Mouse (Mus musculus) liver, embryonic 13.5 days (tissue): ENCODE data around the gene Olfr95. TPM values are rescaled to one million over a fixed set of nuclear protein-coding genes. Genes with fewer than 3 reads are reported as not detected.

Experiments used
- ATAC-seq: fragments of 200-750 bp; cut with Nextera tagmentation; 2 replicates; pipeline ENCODE4 v1.8.0; 2017; ENCODE audit warnings: low read depth, mild to moderate bottlenecking, moderate number of reproducible peaks, moderate library complexity
- DNase-seq: peaks from one replicate; pipeline ENCODE4 v3.0.0; 2022
- H3K27ac ChIP-seq: fragments of 300-500 bp; sonication (generic); 2 replicates; pipeline ENCODE4 v1.5.1; 2015; ENCODE audit warnings: moderate library complexity, mild to moderate bottlenecking, inconsistent platforms
- H3K27me3 ChIP-seq: fragments of 300-500 bp; sonication (generic); 2 replicates; pipeline ENCODE4 v1.6.1; 2015; ENCODE audit warnings: mild to moderate bottlenecking, inconsistent platforms
- H3K36me3 ChIP-seq: fragments of 300-500 bp; sonication (generic); 2 replicates; pipeline ENCODE4 v1.6.1; 2015; ENCODE audit warnings: mild to moderate bottlenecking, inconsistent platforms
- H3K4me1 ChIP-seq: fragments of 300-500 bp; sonication (generic); replicated peaks from 2 replicates; pipeline ENCODE4 v1.6.1; 2015; ENCODE audit warnings: inconsistent platforms
- H3K4me2 ChIP-seq: fragments of 300-500 bp; sonication (generic); 2 replicates; pipeline ENCODE4 v1.6.1; 2015; ENCODE audit warnings: inconsistent platforms, mild to moderate bottlenecking, moderate library complexity
- H3K4me3 ChIP-seq: fragments of 300-500 bp; sonication (generic); replicated peaks from 2 replicates; pipeline ENCODE4 v1.5.1; 2015; ENCODE audit warnings: mild to moderate bottlenecking, inconsistent platforms
- H3K9ac ChIP-seq: fragments of 300-500 bp; sonication (generic); 2 replicates; pipeline ENCODE4 v1.6.1; 2015; ENCODE audit warnings: mild to moderate bottlenecking, inconsistent platforms
- H3K9me3 ChIP-seq: fragments of 300-500 bp; sonication (generic); replicated peaks from 2 replicates; pipeline ENCODE4 v1.6.1; 2016; ENCODE audit warnings: inconsistent platforms
- WGBS: fragments of 180-500 bp; shearing (Covaris S2); methylation state at CpG from one replicate; pipeline ENCODE4 v1.1.7; 2015; ENCODE audit not compliant: insufficient replicate concordance; 5-methylcytosine and 5-hydroxymethylcytosine counted together
- polyA plus RNA-seq: library from polyadenylated mRNA; unstranded; fragments of >200 nt; fragmentation: Nextera tagmentation; extraction: Ambion mirVana; gene quantifications from 2 replicates; pipeline ENCODE4 v1.2.1, GENCODE M21; 2015

The Olfr95 gene
- polyA plus RNA-seq, 1 experiment from 2014 or later: not detected

DNA sequence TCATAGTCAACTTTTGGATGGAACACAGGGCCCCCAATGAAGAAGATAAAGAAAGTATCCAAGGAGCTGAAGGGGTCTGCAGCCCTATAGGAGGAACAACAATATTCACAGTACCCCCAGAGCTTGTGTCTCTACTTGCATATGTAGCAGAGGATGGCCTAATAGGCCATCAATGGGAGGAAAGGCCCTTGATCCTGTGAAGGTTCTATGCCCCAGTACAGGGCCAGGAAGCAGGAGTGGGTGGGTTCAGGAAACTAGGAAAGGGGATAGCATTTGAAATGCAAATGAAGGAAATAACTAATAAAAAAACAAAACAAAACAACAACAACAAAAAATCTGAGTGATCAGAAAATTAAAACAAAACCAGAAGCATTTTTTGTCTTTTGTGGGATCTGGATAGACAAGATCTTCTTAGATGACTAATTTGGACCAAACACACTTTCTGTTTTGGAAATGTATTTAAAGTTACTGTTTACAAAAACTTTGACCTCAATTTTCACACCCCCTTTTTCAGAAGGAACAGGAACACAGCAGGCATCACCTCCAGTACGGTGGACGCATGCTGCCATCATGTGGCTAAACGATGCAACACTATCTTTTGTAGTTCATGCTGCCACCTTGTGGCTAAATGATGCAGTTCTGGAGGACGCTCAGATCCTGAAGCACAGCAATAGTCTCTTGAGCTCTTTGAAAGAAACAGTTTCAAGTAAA lies 9.6 kb downstream of the Olfr95 start:
- Histone ChIP-seq H3K27me3 (peaks cover 7% of the 10 kb centered on the region), H3K36me3 (no peaks in the 10 kb centered on the region), H3K4me3 (no peak overlapping the region), H3K4me1 (no peaks in the 10 kb centered on the region), H3K27ac (no peak overlapping the region), H3K9me3 (no peaks in the 10 kb centered on the region), H3K4me2 (no peak overlapping the region), H3K9ac (no peak overlapping the region)
- under 1% methylated on average over 4 of the region's 4 CpGs for WGBS
- ATAC-seq (no peak), DNase-seq (peak; percentile 33)

DNA sequence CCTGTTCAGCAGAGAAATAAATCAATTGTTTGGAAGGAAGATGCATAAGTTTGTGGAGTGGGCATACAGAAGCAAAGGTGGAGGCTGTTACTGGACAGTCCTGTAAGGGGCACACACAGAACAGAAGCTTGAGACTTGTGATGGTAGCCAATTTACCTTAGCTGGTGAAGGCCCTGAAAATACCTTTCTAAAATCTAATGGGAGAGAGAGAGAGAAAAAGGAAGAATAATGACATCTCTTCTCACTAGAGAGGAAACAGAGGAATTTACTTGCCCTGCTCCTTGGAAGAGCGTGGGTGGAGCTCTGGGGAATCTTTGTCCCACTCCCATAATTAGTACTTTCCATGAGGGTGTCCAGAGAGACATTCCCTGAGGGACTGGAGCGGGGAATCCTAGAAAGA lies 12.0 kb downstream of the Olfr95 start, which contains the start of gene Olfr94:
Gene Olfr94, minus strand, starts transcription at position 101 of the 400 bp plus-strand sequence.
- Histone ChIP-seq H3K27ac (no peak within 1 kb of the TSS), H3K27me3 (peaks cover 32% of the 10 kb centered on the region), H3K9ac (no peak within 1 kb of the TSS), H3K36me3 (no peaks in the 10 kb centered on the region), H3K4me2 (no peak within 1 kb of the TSS), H3K4me1 (no peaks in the 10 kb centered on the region), H3K4me3 (no peak within 1 kb of the TSS), H3K9me3 (no peaks in the 10 kb centered on the region)
- ATAC-seq: no peak
- DNase-seq: no peak
- WGBS: 59% methylated on average over 2 of the region's 2 CpGs

DNA sequence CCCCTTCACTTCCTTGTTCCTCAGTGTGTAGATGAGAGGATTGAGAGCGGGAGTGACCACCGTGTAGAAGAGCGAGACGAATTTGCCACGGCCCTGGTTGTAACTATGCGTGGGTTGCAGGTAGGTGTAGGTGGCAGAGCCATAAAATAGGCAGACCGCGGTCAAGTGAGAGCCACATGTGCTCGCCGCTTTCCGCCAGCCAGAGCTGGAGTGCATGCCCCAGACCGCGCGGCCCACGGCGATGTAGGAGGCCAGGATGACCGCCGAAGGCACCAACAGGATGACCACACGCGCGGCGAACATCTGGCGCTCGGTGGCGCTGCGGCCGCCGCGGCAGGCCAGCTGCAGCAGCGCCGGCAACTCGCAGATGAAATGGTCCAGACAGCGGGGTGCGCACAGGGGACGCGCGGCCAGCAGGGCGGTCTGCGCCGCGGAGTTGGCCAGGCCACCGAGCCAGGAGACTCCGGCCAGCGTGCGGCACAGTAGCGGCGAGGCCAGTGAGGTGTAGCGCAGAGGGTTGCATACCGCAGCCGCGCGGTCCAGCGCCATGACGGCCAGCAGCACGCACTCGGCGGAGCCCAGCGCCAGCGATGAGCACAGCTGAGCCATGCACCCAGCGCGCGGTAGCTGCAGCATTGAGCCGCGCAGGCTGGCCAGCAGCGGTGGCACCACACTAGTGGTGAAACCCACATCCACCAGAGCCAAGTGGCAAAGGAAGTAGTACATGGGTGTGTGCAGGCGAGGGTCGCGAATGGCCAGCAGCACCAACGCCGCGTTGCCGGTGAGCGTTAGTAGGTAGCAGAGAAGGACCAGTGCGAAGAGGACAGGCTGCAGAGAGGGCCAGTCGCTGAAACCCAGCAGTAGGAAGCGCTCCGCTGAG lies 15.8 kb downstream of the Olfr95 start:
- 2% methylated on average over 77 of the region's 77 CpGs for WGBS
- DNase-seq (no peak), ATAC-seq (peak; percentile 45)
- Histone ChIP-seq H3K27ac (no peak overlapping the region), H3K4me3 (peak overlapping the region; percentile 37), H3K9me3 (no peaks in the 10 kb centered on the region), H3K4me1 (no peaks in the 10 kb centered on the region), H3K9ac (no peak overlapping the region), H3K36me3 (no peaks in the 10 kb centered on the region), H3K27me3 (peaks cover 40% of the 10 kb centered on the region), H3K4me2 (peak overlapping the region; percentile 52)

DNA sequence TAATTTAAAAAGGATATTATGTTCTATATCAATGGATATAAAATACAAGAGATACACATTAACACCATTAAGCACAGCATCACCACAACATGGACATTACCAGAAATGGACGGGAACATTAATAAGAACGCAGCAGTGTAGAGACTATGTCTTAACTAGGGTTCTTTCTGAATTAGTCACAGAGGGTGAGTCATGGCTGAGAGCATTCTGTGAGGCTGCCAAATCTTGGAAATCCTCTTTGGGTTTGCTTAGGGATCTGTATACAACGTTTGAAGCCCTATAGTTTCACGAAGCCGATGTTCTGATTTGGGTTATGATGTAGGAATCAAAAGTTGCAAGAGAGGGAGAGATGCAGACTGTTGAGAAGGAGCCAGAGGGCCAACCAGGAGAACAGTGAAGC lies 18.1 kb downstream of the Olfr95 start:
- WGBS: 66% methylated on average over 5 of the region's 5 CpGs
- Histone ChIP-seq H3K9ac (no peak overlapping the region), H3K4me3 (no peak overlapping the region), H3K4me2 (no peak overlapping the region), H3K36me3 (no peaks in the 10 kb centered on the region), H3K27me3 (peaks cover 40% of the 10 kb centered on the region), H3K27ac (no peak overlapping the region), H3K9me3 (no peaks in the 10 kb centered on the region), H3K4me1 (no peaks in the 10 kb centered on the region)
- DNase-seq (no peak), ATAC-seq (no peak)

DNA sequence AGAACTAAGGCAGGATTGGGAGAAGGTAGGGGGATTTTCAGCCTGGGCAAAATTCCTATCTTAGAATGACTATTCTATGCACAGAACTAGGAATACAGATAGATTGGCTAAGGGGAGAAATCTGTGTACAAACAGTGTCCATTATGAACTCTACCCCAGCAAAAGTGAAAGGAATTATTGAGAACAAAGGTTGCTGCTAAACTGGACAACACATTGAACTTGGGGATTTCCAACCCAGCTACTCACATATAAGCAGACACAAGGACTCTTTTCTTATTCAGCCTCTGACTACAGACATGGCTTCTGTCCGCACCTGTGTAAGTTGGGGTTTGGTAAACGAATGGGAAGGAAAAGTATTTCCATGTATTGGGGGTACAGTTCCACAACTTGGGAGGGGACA lies 19.3 kb downstream of the Olfr95 start, which contains the start of gene Ubd:
Gene Ubd, plus strand, starts transcription at position 237 of the 400 bp plus-strand sequence.
- Histone ChIP-seq H3K4me1 (no peaks in the 10 kb centered on the region), H3K27ac (no peak within 1 kb of the TSS), H3K9me3 (no peaks in the 10 kb centered on the region), H3K27me3 (peaks cover 39% of the 10 kb centered on the region), H3K36me3 (no peaks in the 10 kb centered on the region), H3K9ac (no peak within 1 kb of the TSS), H3K4me2 (no peak within 1 kb of the TSS), H3K4me3 (no peak within 1 kb of the TSS)
- WGBS: 69% methylated on average over 2 of the region's 2 CpGs
- ATAC-seq: no peak
- no peak for DNase-seq

DNA sequence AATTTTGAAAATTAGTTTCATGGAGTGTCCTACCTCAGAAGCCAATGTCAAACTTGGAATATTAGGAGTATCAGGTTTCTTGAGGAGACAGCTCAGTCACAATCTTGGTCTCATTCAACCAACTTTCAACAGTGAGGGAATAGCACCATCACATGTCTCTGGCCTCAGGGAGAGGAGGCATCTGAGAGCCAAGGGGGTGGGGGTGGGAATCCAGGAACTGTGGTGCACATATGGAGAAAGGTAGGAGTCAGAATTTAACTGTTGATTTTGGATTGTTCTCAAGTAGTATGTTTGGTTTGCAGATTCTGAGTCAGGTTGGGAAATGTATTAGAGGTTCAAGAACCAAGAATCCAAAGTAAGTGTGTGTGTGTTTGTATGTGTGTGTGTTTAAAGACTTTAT lies 19.9 kb downstream of the Olfr95 start:
- H3K9me3 ChIP-seq: no peaks in the 10 kb centered on the region
- H3K4me1 ChIP-seq: no peaks in the 10 kb centered on the region
- H3K27ac ChIP-seq: no peak overlapping the region
- H3K27me3 ChIP-seq: peaks cover 33% of the 10 kb centered on the region
- ATAC-seq (no peak), DNase-seq (no peak)
- no peak overlapping the region for H3K4me2 ChIP-seq
- no peaks in the 10 kb centered on the region for H3K36me3 ChIP-seq
- H3K9ac ChIP-seq: no peak overlapping the region
- no peak overlapping the region for H3K4me3 ChIP-seq

DNA sequence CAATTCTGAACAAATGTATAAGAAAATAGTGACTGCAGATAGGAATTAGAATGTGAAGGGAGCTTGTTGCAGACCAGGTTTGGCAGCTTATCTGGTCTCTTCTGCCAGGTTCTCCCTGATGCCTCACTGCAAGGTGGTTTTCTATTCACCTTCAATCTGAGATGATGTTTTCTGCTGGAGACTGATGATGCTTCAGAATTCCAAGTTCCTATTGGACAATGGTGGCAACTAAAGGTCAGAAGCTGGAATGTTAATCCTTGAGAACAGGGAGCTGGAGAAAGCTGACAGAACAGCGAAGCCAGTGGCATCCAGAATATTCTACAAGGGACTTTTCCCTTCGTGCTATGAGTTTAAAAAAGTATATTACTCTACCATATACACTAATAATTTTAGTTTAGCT lies 22.2 kb downstream of the Olfr95 start:
- no peak overlapping the region for H3K4me3 ChIP-seq
- WGBS: 37% methylated on average over 2 of the region's 2 CpGs
- peaks cover 9% of the 10 kb centered on the region for H3K27me3 ChIP-seq
- no peak overlapping the region for H3K4me2 ChIP-seq
- DNase-seq (no peak), ATAC-seq (no peak)
- no peak overlapping the region for H3K27ac ChIP-seq
- H3K9ac ChIP-seq: no peak overlapping the region
- H3K36me3 ChIP-seq: no peaks in the 10 kb centered on the region
- H3K9me3 ChIP-seq: no peaks in the 10 kb centered on the region
- H3K4me1 ChIP-seq: no peaks in the 10 kb centered on the region

DNA sequence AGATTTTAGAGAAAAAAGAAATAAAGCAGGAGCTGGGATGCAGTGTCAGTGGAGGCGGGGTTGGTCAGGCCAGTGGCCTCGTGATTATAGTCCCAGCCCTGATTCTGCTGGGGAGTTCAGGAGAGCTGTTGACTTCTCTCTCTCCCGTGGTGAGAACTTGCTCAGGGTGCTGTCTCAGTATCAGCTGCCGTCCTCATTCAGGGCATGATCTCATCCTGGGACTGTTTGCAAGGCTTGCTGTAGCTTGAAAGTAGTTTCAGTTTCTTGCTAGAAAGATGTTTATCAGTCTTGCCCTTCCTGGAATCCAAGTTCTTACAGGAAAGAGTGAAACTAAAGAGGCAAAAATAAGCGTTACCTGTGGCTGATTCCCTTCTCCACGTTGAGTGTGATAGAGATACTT lies 27.4 kb downstream of the Olfr95 start:
- Histone ChIP-seq H3K9me3 (no peaks in the 10 kb centered on the region), H3K4me3 (no peak overlapping the region), H3K27ac (no peak overlapping the region), H3K4me2 (no peak overlapping the region), H3K36me3 (no peaks in the 10 kb centered on the region), H3K4me1 (no peaks in the 10 kb centered on the region), H3K27me3 (no peaks in the 10 kb centered on the region), H3K9ac (no peak overlapping the region)
- DNase-seq (no peak), ATAC-seq (no peak)
- 20% methylated on average over 6 of the region's 6 CpGs for WGBS

DNA sequence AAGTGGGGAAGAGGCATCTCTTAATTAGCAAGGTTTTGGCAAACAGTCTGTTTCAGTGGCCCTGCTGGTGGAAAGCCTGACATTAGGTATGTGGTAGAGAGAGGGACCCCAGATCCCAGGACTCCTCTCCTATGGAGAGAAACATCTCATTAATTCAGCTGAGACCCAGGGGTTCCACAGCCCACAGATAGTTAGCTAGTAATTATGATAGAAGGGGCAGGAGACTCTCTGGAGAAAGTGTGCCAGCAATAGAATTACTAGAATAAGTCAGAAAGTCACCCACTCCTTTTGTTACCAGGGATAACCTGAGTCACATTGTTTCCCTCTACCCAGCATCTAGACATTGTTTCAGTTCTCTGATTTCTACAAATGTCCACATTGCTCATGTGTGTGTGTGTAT lies 51.5 kb downstream of the Olfr95 start, which contains the start of gene Olfr93:
Gene Olfr93, minus strand, starts transcription at position 101 of the 400 bp plus-strand sequence.
- Histone ChIP-seq H3K27ac (no peak within 1 kb of the TSS), H3K4me3 (no peak within 1 kb of the TSS), H3K36me3 (no peaks in the 10 kb centered on the region), H3K4me1 (no peaks in the 10 kb centered on the region), H3K27me3 (no peaks in the 10 kb centered on the region), H3K9ac (no peak within 1 kb of the TSS), H3K4me2 (no peak within 1 kb of the TSS), H3K9me3 (no peaks in the 10 kb centered on the region)
- DNase-seq (no peak), ATAC-seq (no peak)
